14 mouse cellular contexts compared by ENCODE assay signal in genomic region chr10:40672587-40673296, GRCm38 (mm10). TPM values are rescaled to one million over a fixed set of nuclear protein-coding genes. Genes with fewer than 3 reads are reported as not detected.
DNase-seq lines count a peak whose midpoint lies in the region; ATAC-seq and TF ChIP-seq lines count a peak whose summit lies in the region.
"Had no signal": no experiment of that assay in that cellular context is flagged by ENCODE, and none has a peak within 500 bp of the region (broad histone marks: within the 10 kb centered on the region; RNA-seq: fewer than 3 reads in every experiment).

No protein-coding gene starts in this region.

- no peak overlapping the region for H3K4me2 ChIP-seq in heart, embryonic 14.5 days (ENCODE audit: low read length)
- H3K4me2 ChIP-seq in embryonic facial prominence, embryonic 15.5 days (replicated peaks) = no peak overlapping the region
- no peak overlapping the region for H3K4me2 ChIP-seq in midbrain, postnatal 0 days (ENCODE audit: low read depth, low read length, poor library complexity, severe bottlenecking)
- H3K4me2 ChIP-seq: heart, embryonic 13.5 days; hindbrain, embryonic 15.5 days; liver, embryonic 13.5 days had no signal

- no peaks in the 10 kb centered on the region for H3K9me3 ChIP-seq in heart, embryonic 14.5 days (ENCODE audit: control insufficient read depth, low read length)
- no peaks in the 10 kb centered on the region for H3K9me3 ChIP-seq in embryonic facial prominence, embryonic 15.5 days (replicated peaks)
- H3K9me3 ChIP-seq in midbrain, postnatal 0 days (ENCODE audit: low read length) = no peaks in the 10 kb centered on the region
- H3K9me3 ChIP-seq: heart, embryonic 13.5 days; hindbrain, embryonic 15.5 days; liver, embryonic 13.5 days had no signal

- DNase-seq in heart, postnatal 36 days = no peak
- DNase-seq in brain, adult 2 months (ENCODE audit: low read depth, low spot score) = peak; percentile 60
- no peak for DNase-seq in midbrain, postnatal 0 days (ENCODE audit: low spot score)
- DNase-seq in urinary bladder, postnatal 25 days (ENCODE audit: low spot score) = no peak
- no peak for DNase-seq in thymus, postnatal 14 days
- DNase-seq: kidney, adult 9 months; liver, embryonic 13.5 days had no signal

- H3K36me3 ChIP-seq in heart, embryonic 14.5 days (ENCODE audit: control insufficient read depth, insufficient read depth, low read length) = no peaks in the 10 kb centered on the region
- no peaks in the 10 kb centered on the region for H3K36me3 ChIP-seq in embryonic facial prominence, embryonic 15.5 days
- no peaks in the 10 kb centered on the region for H3K36me3 ChIP-seq in midbrain, postnatal 0 days (ENCODE audit: insufficient read depth, low read length)
- H3K36me3 ChIP-seq: heart, embryonic 13.5 days; hindbrain, embryonic 15.5 days; liver, embryonic 13.5 days had no signal

- ATAC-seq in heart, embryonic 14.5 days (ENCODE audit: insufficient number of reproducible peaks, insufficient read depth, low FRiP score, low read depth) = peak; percentile 6; the same call in 1 of the 2 replicates
- ATAC-seq in embryonic facial prominence, embryonic 15.5 days (ENCODE audit: insufficient number of reproducible peaks, low FRiP score, low TSS enrichment, low read depth) = peak; percentile 39; the same call in 1 of the 2 replicates
- peak; percentile 34 for ATAC-seq in midbrain, postnatal 0 days (ENCODE audit: low FRiP score)
- ATAC-seq: Patski had no signal

- intact Hi-C loops in heart, postnatal 36 days (cut with DNase I) = no loop called here

- no peak overlapping the region for H3K9ac ChIP-seq in heart, embryonic 14.5 days (ENCODE audit: low read length)
- no peak overlapping the region for H3K9ac ChIP-seq in embryonic facial prominence, embryonic 15.5 days
- no peak overlapping the region for H3K9ac ChIP-seq in midbrain, postnatal 0 days (replicated peaks; ENCODE audit: low read length, poor library complexity, severe bottlenecking)
- H3K9ac ChIP-seq: heart, embryonic 13.5 days; hindbrain, embryonic 15.5 days; liver, embryonic 13.5 days had no signal

- H3K4me1 ChIP-seq in heart, embryonic 14.5 days (ENCODE audit: control insufficient read depth in 2 of 2, insufficient read depth in 2 of 2, low read length in 2 of 2) = peaks cover 5 to 9% of the 10 kb centered on the region in 2 experiments
- H3K4me1 ChIP-seq in embryonic facial prominence, embryonic 15.5 days = peaks cover 7% of the 10 kb centered on the region
- peaks cover 15% of the 10 kb centered on the region; the same call in 1 of the 2 replicates for H3K4me1 ChIP-seq in midbrain, postnatal 0 days (ENCODE audit: insufficient read depth, low read length)
- H3K4me1 ChIP-seq: liver, embryonic 13.5 days had no signal

- no peak for TF ChIP-seq CTCF in midbrain, postnatal 0 days (IDR thresholded peaks at IDR 0.05)

- H3K27ac ChIP-seq in heart, embryonic 14.5 days (replicated peaks in 1 of 2; ENCODE audit: control insufficient read depth in 1 of 2, insufficient read depth in 1 of 2, low read depth in 2 of 2, low read length in 2 of 2) = no peak overlapping the region
- no peak overlapping the region for H3K27ac ChIP-seq in embryonic facial prominence, embryonic 15.5 days (replicated peaks)
- H3K27ac ChIP-seq in midbrain, postnatal 0 days (ENCODE audit: low read depth, low read length) = no peak overlapping the region
- H3K27ac ChIP-seq: heart, embryonic 13.5 days; hindbrain, embryonic 15.5 days; liver, embryonic 13.5 days had no signal

- no peaks in the 10 kb centered on the region for H3K27me3 ChIP-seq in heart, embryonic 14.5 days (ENCODE audit: control insufficient read depth, insufficient read depth, low read length)
- H3K27me3 ChIP-seq in embryonic facial prominence, embryonic 15.5 days = no peaks in the 10 kb centered on the region
- no peaks in the 10 kb centered on the region for H3K27me3 ChIP-seq in midbrain, postnatal 0 days (ENCODE audit: insufficient read depth, low read length)
- H3K27me3 ChIP-seq: heart, embryonic 13.5 days; hindbrain, embryonic 15.5 days; Patski had no signal

- 59% methylated on average over 8 of the region's 8 CpGs for WGBS in heart, embryonic 14.5 days
- 66% methylated on average over 8 of the region's 8 CpGs for WGBS in embryonic facial prominence, embryonic 15.5 days
- 40% methylated on average over 8 of the region's 8 CpGs for WGBS in midbrain, postnatal 0 days

- no peak overlapping the region for H3K4me3 ChIP-seq in heart, embryonic 14.5 days (ENCODE audit: control insufficient read depth in 1 of 2, insufficient read depth in 1 of 2, low read depth in 1 of 2, low read length in 2 of 2)
- no peak overlapping the region for H3K4me3 ChIP-seq in embryonic facial prominence, embryonic 15.5 days (replicated peaks)
- H3K4me3 ChIP-seq in midbrain, postnatal 0 days (ENCODE audit: low read depth, low read length) = no peak overlapping the region
- H3K4me3 ChIP-seq: heart, embryonic 13.5 days; hindbrain, embryonic 15.5 days; liver, embryonic 13.5 days; myocyte had no signal

RNA-seq across cellular contexts. Expression of gene Mettl24, which starts 10.3 kb away (rescaled TPM):
- polyA plus RNA-seq in heart, embryonic 14.5 days (2014; fragmentation: Nextera tagmentation; extraction: Ambion mirVana) = 3.6 and 3.8 TPM in 2 replicates
- 1 to 10 TPM; 1.1 to 1.4 TPM for total RNA-seq in heart, postnatal 36 days (2021)
- 2.6 and 2.7 TPM in 2 replicates for polyA plus RNA-seq in embryonic facial prominence, embryonic 15.5 days (2015; fragmentation: Nextera tagmentation; extraction: Ambion mirVana)
- total RNA-seq in midbrain, postnatal 0 days (2014; rRNA removed) = not detected in 2 replicates
- polyA plus RNA-seq in midbrain, postnatal 0 days (2015; fragmentation: Nextera tagmentation; extraction: Ambion mirVana) = 0.98 and 1.1 TPM in 2 replicates
- total RNA-seq: megakaryocyte, adult 5-6 weeks had no signal
- polyA plus RNA-seq: Patski had no signal

RNA-seq across cellular contexts. Expression of gene Ddo, which starts 42.9 kb away (rescaled TPM):
- polyA plus RNA-seq in heart, embryonic 14.5 days (2014; fragmentation: Nextera tagmentation; extraction: Ambion mirVana) = 21.1 and 22.9 TPM in 2 replicates
- total RNA-seq in heart, postnatal 36 days (2021) = 10 to 100 TPM; 34.7 to 38.7 TPM
- 1.1 and 2.8 TPM in 2 replicates for polyA plus RNA-seq in embryonic facial prominence, embryonic 15.5 days (2015; fragmentation: Nextera tagmentation; extraction: Ambion mirVana)
- 2.5 and 2.8 TPM in 2 replicates for total RNA-seq in midbrain, postnatal 0 days (2014; rRNA removed)
- polyA plus RNA-seq in midbrain, postnatal 0 days (2015; fragmentation: Nextera tagmentation; extraction: Ambion mirVana) = 1.9 and 2.1 TPM in 2 replicates
- total RNA-seq: megakaryocyte, adult 5-6 weeks had no signal
- polyA plus RNA-seq: liver, embryonic 13.5 days had no signal
